21 mouse cellular contexts compared by ENCODE assay signal in genomic region chr5:124209850-124210249, GRCm38 (mm10). TPM values are rescaled to one million over a fixed set of nuclear protein-coding genes. Genes with fewer than 3 reads are reported as not detected.
DNase-seq lines count a peak whose midpoint lies in the region; ATAC-seq and TF ChIP-seq lines count a peak whose summit lies in the region.
"Had no signal": no experiment of that assay in that cellular context is flagged by ENCODE, and none has a peak within 500 bp of the region (broad histone marks: within the 10 kb centered on the region; RNA-seq: fewer than 3 reads in every experiment).

No protein-coding gene starts in this region.

- peaks cover 91% of the 10 kb centered on the region for H3K4me1 ChIP-seq in heart, embryonic 12.5 days (replicated peaks)

- H3K27ac ChIP-seq in heart, embryonic 12.5 days (ENCODE audit: poor library complexity, severe bottlenecking), result peak overlapping the region; percentile 67
- peak overlapping the region; percentile 10; the same call in 1 of the 2 replicates for H3K27ac ChIP-seq in left cerebral cortex, adult 2 months
- H3K27ac ChIP-seq: embryonic facial prominence, embryonic 10.5 days; hindbrain, embryonic 15.5 days; neural tube, embryonic 12.5 days had no signal

- H3K4me3 ChIP-seq in heart, embryonic 12.5 days, result no peak overlapping the region
- no peak overlapping the region for H3K4me3 ChIP-seq in left cerebral cortex, adult 2 months
- H3K4me3 ChIP-seq: embryonic facial prominence, embryonic 10.5 days; erythroblast, embryonic 14.5 days; hindbrain, embryonic 15.5 days; neural tube, embryonic 12.5 days had no signal

- H3K9ac ChIP-seq in heart, embryonic 12.5 days, result peak overlapping the region; percentile 28; the same call in 1 of the 2 replicates
- H3K9ac ChIP-seq: hindbrain, embryonic 15.5 days; lung, embryonic 14.5 days; neural tube, embryonic 12.5 days had no signal

- WGBS in heart, embryonic 12.5 days, result 17% methylated on average over 6 of the region's 6 CpGs

- H3K9me3 ChIP-seq in heart, embryonic 12.5 days (replicated peaks), result no peaks in the 10 kb centered on the region
- H3K9me3 ChIP-seq: embryonic facial prominence, embryonic 10.5 days; hindbrain, embryonic 15.5 days; neural tube, embryonic 12.5 days had no signal

- no peak for DNase-seq in heart, adult 8-10 months (ENCODE audit: low spot score)
- no peak for DNase-seq in left cerebral cortex, adult 2 months (ENCODE audit: extremely low spot score in 1 of 2, low spot score in 2 of 2)
- DNase-seq in left cerebral cortex, adult 18-20 months (ENCODE audit: low spot score in 2 of 2), result no peak
- peak; percentile 68 for DNase-seq in liver
- DNase-seq in layer of hippocampus, postnatal 25 days (ENCODE audit: extremely low spot score in 1 of 2, low spot score in 1 of 2), result no peak
- DNase-seq in lung, postnatal 14 days, result no peak
- DNase-seq: B cell, adult 2 months; gastrocnemius, postnatal 25 days; kidney, postnatal 14 days; left cerebral cortex, postnatal 4 days; lung, embryonic 14.5 days; right cerebral cortex, postnatal 4 days; thymus, adult 2 months had no signal

- intact Hi-C loops in left cerebral cortex, adult 2 months (cut with DNase I), result no loop called here

- H3K36me3 ChIP-seq in heart, embryonic 12.5 days, result peaks cover 4% of the 10 kb centered on the region; the same call in 1 of the 2 replicates
- H3K36me3 ChIP-seq: hindbrain, embryonic 15.5 days; neural tube, embryonic 12.5 days had no signal

- no peak for ATAC-seq in heart, embryonic 12.5 days (ENCODE audit: insufficient number of reproducible peaks, low FRiP score)
- ATAC-seq in megakaryocyte progenitor cell, adult 5-6 weeks (replicated peaks; ENCODE audit: poor library complexity), result peak; percentile 83
- ATAC-seq: forebrain, embryonic 16.5 days; intestine, postnatal 0 days had no signal

- TF ChIP-seq CTCF in left cerebral cortex, adult 2 months (IDR thresholded peaks at IDR 0.05), result no peak

- peak overlapping the region; percentile 6; the same call in 1 of the 2 replicates for H3K4me2 ChIP-seq in heart, embryonic 12.5 days
- H3K4me2 ChIP-seq: hindbrain, embryonic 15.5 days; lung, embryonic 14.5 days; neural tube, embryonic 12.5 days had no signal

- no peaks in the 10 kb centered on the region for H3K27me3 ChIP-seq in heart, embryonic 12.5 days (replicated peaks)
- H3K27me3 ChIP-seq: hindbrain, embryonic 15.5 days; neural tube, embryonic 12.5 days had no signal

RNA-seq across cellular contexts. Expression of gene Pitpnm2, which starts 39.7 kb away (rescaled TPM):
- 7.5 and 7.8 TPM in 2 replicates for polyA plus RNA-seq in heart, embryonic 12.5 days (2016; fragmentation: Nextera tagmentation; extraction: Ambion mirVana)
- 10 to 100 TPM; 39.8 to 52.2 (median 44.5) TPM for total RNA-seq in heart, adult 8-10 months (2022)
- total RNA-seq in left cerebral cortex, adult 2 months (2021), result 100 to 1,000 TPM; 317 to 336 TPM
- total RNA-seq in left cerebral cortex, adult 18-20 months (2021), result 100 to 1,000 TPM; 259 to 274 TPM
- total RNA-seq in megakaryocyte progenitor cell, adult 5-6 weeks (2015), result 6.0 and 7.5 TPM in 2 replicates
- 2.5 and 3.1 TPM in 2 replicates for total RNA-seq in megakaryocyte progenitor cell, adult 5-6 weeks (2017)
- 100 to 1,000 TPM; 255 to 312 TPM for total RNA-seq in layer of hippocampus, postnatal 25 days (2021)

Comparison
In these comparisons a context has a peak if more than half of its experiments do, and no peak if none do; other contexts are left out.
1. RNA of gene Pitpnm2, which starts 39.7 kb away (total RNA-seq): 317 to 336 TPM in left cerebral cortex, adult 2 months, 255 to 312 TPM in layer of hippocampus, postnatal 25 days and 259 to 274 TPM in left cerebral cortex, adult 18-20 months; 39.8 to 52.2 TPM in heart, adult 8-10 months and 2.5 to 7.5 TPM in megakaryocyte progenitor cell, adult 5-6 weeks; every median in the first group is over 4 times any median in the second.